Mouse (Mus musculus) G1E (cell line): ENCODE measurements at regions not wholly inside any gene's neighbourhood (a gene's known extent, or its start where the extent isn't known, plus 50 kb on each side); places are given as distances from the start of the nearest gene placed in this dataset.

Experiments used
- ATAC-seq: 2 replicates; pipeline ENCODE4 v1.8.0; 2016; ENCODE audit warnings: mild to moderate bottlenecking; ENCODE audit not compliant: insufficient number of reproducible peaks, poor library complexity, low FRiP score, severe bottlenecking; ENCODE audit errors: extremely low read depth
- DNase-seq: peaks from one replicate; pipeline ENCODE4 v3.0.0; 2012; ENCODE audit warnings: low spot score
- H3K27me3 ChIP-seq: 2 replicates; pipeline ENCODE4 v1.6.1; 2012; ENCODE audit warnings: mild to moderate bottlenecking, low read length, inconsistent platforms; ENCODE audit not compliant: insufficient read depth
- H3K36me3 ChIP-seq: replicated peaks from 2 replicates; pipeline ENCODE3; 2012; ENCODE audit warnings: mild to moderate bottlenecking, inconsistent platforms
- H3K4me1 ChIP-seq: 2 replicates; pipeline ENCODE4 v1.6.1; 2012; ENCODE audit warnings: low read depth, low read length, inconsistent platforms, mixed read lengths; ENCODE audit not compliant: insufficient read depth
- H3K4me3 ChIP-seq: 2 replicates; pipeline ENCODE4 v1.5.1; 2012; ENCODE audit warnings: low read depth, mild to moderate bottlenecking, inconsistent platforms, low read length, moderate library complexity, mixed read lengths
- H3K9me3 ChIP-seq: replicated peaks from 2 replicates; pipeline ENCODE4 v1.6.1; 2012; ENCODE audit warnings: inconsistent platforms
- CTCF ChIP-seq: IDR thresholded peaks from 2 replicates; pipeline ENCODE4 v1.5.1; 2012; ENCODE audit warnings: low read depth, low read length, inconsistent platforms, mixed read lengths
- GATA1 ChIP-seq: IDR thresholded peaks from 2 replicates; pipeline ENCODE4 v1.6.1; 2012; ENCODE audit warnings: borderline replicate concordance, low read length, inconsistent platforms, mixed read lengths
- GATA2 ChIP-seq: IDR thresholded peaks from 2 replicates; pipeline ENCODE4 v1.6.1; 2012; ENCODE audit warnings: low read depth, low read length, inconsistent platforms, borderline replicate concordance
- POLR2AphosphoS5 ChIP-seq: IDR thresholded peaks from 2 replicates; pipeline ENCODE4 v1.6.1; 2012; ENCODE audit warnings: low read depth, low read length, inconsistent platforms; ENCODE audit not compliant: insufficient replicate concordance
- TAL1 ChIP-seq: conservative IDR thresholded peaks from 2 replicates; pipeline ENCODE4 v1.6.1; 2012; ENCODE audit warnings: low read depth, low read length, inconsistent platforms, mixed read lengths

DNA sequence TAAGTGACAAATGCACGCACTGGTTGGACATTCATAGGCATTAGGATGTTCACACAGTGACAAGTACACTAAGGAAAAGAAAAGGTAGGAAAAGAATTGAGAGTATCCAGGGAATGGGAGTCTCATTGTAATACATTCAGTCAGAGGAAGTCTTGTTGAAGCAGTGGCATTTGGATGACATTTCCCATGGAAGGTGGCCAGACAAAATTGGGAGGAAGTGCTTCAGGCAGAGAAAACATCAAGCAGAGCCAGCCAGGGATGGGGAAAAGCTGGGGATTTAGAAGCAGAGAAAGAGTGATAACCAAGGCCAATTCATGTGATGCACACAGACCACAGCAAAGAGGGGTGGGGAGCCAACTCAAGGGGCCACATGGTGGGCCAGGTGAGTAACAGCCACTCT, 524.0 kb upstream of the Rgma start:
- H3K36me3 ChIP-seq: no peaks in the 10 kb centered on the region
- H3K27me3 ChIP-seq: no peaks in the 10 kb centered on the region
- DNase-seq: no peak
- no peak for ATAC-seq
- no peaks in the 10 kb centered on the region for H3K4me1 ChIP-seq
- no peak overlapping the region for H3K4me3 ChIP-seq
- peaks cover 6% of the 10 kb centered on the region for H3K9me3 ChIP-seq
- no peak for TF ChIP-seq POLR2AphosphoS5
- no peak for TF ChIP-seq GATA1
- TF ChIP-seq TAL1: no peak
- TF ChIP-seq GATA2: no peak
- no peak for TF ChIP-seq CTCF

- H3K4me1 ChIP-seq: no peaks in the 10 kb centered on the region
- DNase-seq: no peak
- no peak overlapping the region for H3K4me3 ChIP-seq
- H3K27me3 ChIP-seq: no peaks in the 10 kb centered on the region
- no peaks in the 10 kb centered on the region for H3K36me3 ChIP-seq
- peaks cover 7% of the 10 kb centered on the region for H3K9me3 ChIP-seq
- ATAC-seq: no peak
- no peak for TF ChIP-seq GATA2
- TF ChIP-seq TAL1: no peak
- TF ChIP-seq CTCF: no peak
- TF ChIP-seq GATA1: no peak
- TF ChIP-seq POLR2AphosphoS5: no peak
Observed at GRCm38 (mm10) chr7:72854501-72855002, 520.8 kb upstream of the Rgma start.

- ATAC-seq: no peak
- DNase-seq: no peak
- Histone ChIP-seq H3K27me3 (no peaks in the 10 kb centered on the region), H3K4me1 (no peaks in the 10 kb centered on the region), H3K9me3 (peaks cover 9% of the 10 kb centered on the region), H3K4me3 (no peak overlapping the region), H3K36me3 (no peaks in the 10 kb centered on the region)
- no peak for TF ChIP-seq GATA1
- TF ChIP-seq TAL1: no peak
- no peak for TF ChIP-seq POLR2AphosphoS5
- TF ChIP-seq CTCF: no peak
- TF ChIP-seq GATA2: no peak
Observed at GRCm38 (mm10) chr7:72866966-72867754, 508.1 kb upstream of the Rgma start.

- no peaks in the 10 kb centered on the region for H3K36me3 ChIP-seq
- DNase-seq (no peak), ATAC-seq (no peak)
- H3K4me3 ChIP-seq: no peak overlapping the region
- H3K9me3 ChIP-seq: peaks cover 12% of the 10 kb centered on the region
- TF ChIP-seq POLR2AphosphoS5 (no peak), CTCF (no peak), GATA2 (no peak), GATA1 (no peak), TAL1 (no peak)
- H3K4me1 ChIP-seq: no peaks in the 10 kb centered on the region
- no peaks in the 10 kb centered on the region for H3K27me3 ChIP-seq
Observed at GRCm38 (mm10) chr7:72869068-72869467, 506.2 kb upstream of the Rgma start.

GRCm38 (mm10) chr7:72900816-72901215, 474.5 kb upstream of the Rgma start:
- Histone ChIP-seq H3K4me1 (no peaks in the 10 kb centered on the region), H3K9me3 (peaks cover 9% of the 10 kb centered on the region), H3K4me3 (no peak overlapping the region), H3K36me3 (no peaks in the 10 kb centered on the region), H3K27me3 (no peaks in the 10 kb centered on the region)
- ATAC-seq (no peak), DNase-seq (no peak)
- TF ChIP-seq CTCF (no peak), TAL1 (no peak), GATA2 (no peak), GATA1 (no peak), POLR2AphosphoS5 (no peak)

DNA sequence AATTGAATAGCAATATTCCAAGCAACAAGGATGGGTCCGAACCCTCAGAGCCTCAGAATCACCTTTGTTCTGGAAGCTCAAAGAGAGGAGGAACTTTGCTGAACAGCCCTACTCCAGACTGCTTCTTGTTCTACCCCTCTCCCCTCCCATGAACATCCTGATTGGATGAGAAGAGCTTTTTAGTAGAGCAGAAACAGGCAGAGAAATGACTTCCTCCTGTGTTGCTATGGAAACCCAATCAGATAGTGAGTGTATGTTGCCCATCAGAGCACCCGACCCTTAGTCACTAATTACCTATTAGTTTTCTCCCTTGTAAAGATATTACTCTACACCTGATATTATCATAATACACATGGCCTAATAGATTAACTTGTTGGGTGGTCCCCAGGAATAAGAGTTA, 469.4 kb upstream of the Rgma start:
- Histone ChIP-seq H3K4me3 (no peak overlapping the region), H3K4me1 (no peaks in the 10 kb centered on the region), H3K36me3 (no peaks in the 10 kb centered on the region), H3K27me3 (no peaks in the 10 kb centered on the region), H3K9me3 (peaks cover 17% of the 10 kb centered on the region)
- DNase-seq: no peak
- TF ChIP-seq CTCF: no peak
- TF ChIP-seq POLR2AphosphoS5: no peak
- no peak for TF ChIP-seq GATA2
- TF ChIP-seq TAL1: no peak
- no peak for TF ChIP-seq GATA1
- no peak for ATAC-seq
